Mouse (Mus musculus) heart, embryonic 13.5 days (tissue): ENCODE measurements around the gene Apoe. TPM values are rescaled to one million over a fixed set of nuclear protein-coding genes. Genes with fewer than 3 reads are reported as not detected.
A peak's percentile ranks its signal among the peaks of the same experiment; 100 is the strongest.

ENCODE experiments used
- ATAC-seq: fragments of 200-750 bp; cut with Nextera tagmentation; 2 replicates; pipeline ENCODE4 v1.8.0; 2017; ENCODE audit warnings: moderate TSS enrichment; ENCODE audit not compliant: insufficient number of reproducible peaks, low FRiP score, low TSS enrichment; ENCODE audit errors: extremely low read depth
- H3K27ac ChIP-seq: fragments of 300-500 bp; sonication (generic); replicated peaks from 2 replicates; pipeline ENCODE4 v1.5.1; 2015; ENCODE audit warnings: moderate library complexity, mild to moderate bottlenecking, inconsistent platforms
- H3K27me3 ChIP-seq: fragments of 300-500 bp; sonication (generic); replicated peaks from 2 replicates; pipeline ENCODE4 v1.6.1; 2015; ENCODE audit warnings: mild to moderate bottlenecking, inconsistent platforms
- H3K36me3 ChIP-seq: fragments of 300-500 bp; sonication (generic); 2 replicates; pipeline ENCODE4 v1.6.1; 2015; ENCODE audit warnings: mild to moderate bottlenecking, inconsistent platforms
- H3K4me1 ChIP-seq: fragments of 300-500 bp; sonication (generic); 2 replicates; pipeline ENCODE4 v1.6.1; 2015; ENCODE audit warnings: inconsistent platforms
- H3K4me2 ChIP-seq: fragments of 300-500 bp; sonication (generic); 2 replicates; pipeline ENCODE4 v1.6.1; 2015; ENCODE audit warnings: inconsistent platforms, mild to moderate bottlenecking, moderate library complexity
- H3K4me3 ChIP-seq: fragments of 300-500 bp; sonication (generic); 2 replicates; pipeline ENCODE4 v1.5.1; 2015; ENCODE audit warnings: moderate library complexity, mild to moderate bottlenecking, inconsistent platforms
- H3K9ac ChIP-seq: fragments of 300-500 bp; sonication (generic); 2 replicates; pipeline ENCODE4 v1.6.1; 2015; ENCODE audit warnings: inconsistent platforms, mild to moderate bottlenecking, moderate library complexity
- H3K9me3 ChIP-seq: fragments of 300-500 bp; sonication (generic); 2 replicates; pipeline ENCODE4 v1.6.1; 2016; ENCODE audit warnings: inconsistent platforms
- WGBS: fragments of 180-500 bp; shearing (Covaris S2); methylation state at CpG from one replicate; pipeline ENCODE4 v1.1.7; 2015; ENCODE audit warnings: mixed read lengths; 5-methylcytosine and 5-hydroxymethylcytosine counted together
- polyA plus RNA-seq: library from polyadenylated mRNA; unstranded; fragments of >200 nt; fragmentation: Nextera tagmentation; extraction: Ambion mirVana; gene quantifications from 2 replicates; pipeline ENCODE4 v1.2.1, GENCODE M21; 2015

Gene Apoe
- polyA plus RNA-seq, 1 experiment from 2014 or later: 480 TPM

- peak overlapping the region; percentile 68; the same call in 1 of the 2 replicates for H3K9ac ChIP-seq
- H3K27me3 ChIP-seq: no peaks in the 10 kb centered on the region
- WGBS: 49% methylated on average over 12 of the region's 12 CpGs
- ATAC-seq: no peak; the same call in 1 of the 2 replicates
- peak overlapping the region; percentile 69 for H3K27ac ChIP-seq
- H3K4me1 ChIP-seq: peaks cover 54% of the 10 kb centered on the region
- H3K9me3 ChIP-seq: no peaks in the 10 kb centered on the region
- no peak overlapping the region for H3K4me3 ChIP-seq
- H3K4me2 ChIP-seq: peak overlapping the region; percentile 35
- H3K36me3 ChIP-seq: peaks cover 59% of the 10 kb centered on the region
Measured at GRCm38 (mm10) chr7:19700299-19701068, 1.5 kb upstream of the Apoe start.

DNA sequence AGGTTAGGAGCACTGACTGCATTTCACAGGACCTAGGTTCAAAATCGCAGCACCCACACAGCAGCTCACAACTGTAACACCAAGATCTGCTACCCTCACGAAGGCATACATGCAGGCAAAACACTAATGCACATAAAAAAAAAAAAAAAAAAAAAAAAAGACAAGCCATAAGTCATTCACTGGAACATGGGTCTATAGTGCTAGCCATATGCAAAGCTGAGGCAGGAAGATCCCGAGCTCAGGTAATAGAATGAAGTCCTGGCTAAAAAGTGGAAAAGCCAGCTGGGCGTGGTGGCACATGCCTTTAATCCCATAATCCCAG, 800 bp upstream of the Apoe start:
- H3K9me3 ChIP-seq: no peaks in the 10 kb centered on the region
- WGBS: 72% methylated on average over 4 of the region's 4 CpGs
- H3K4me3 ChIP-seq: no peak overlapping the region
- no peaks in the 10 kb centered on the region for H3K27me3 ChIP-seq
- H3K27ac ChIP-seq: peak overlapping the region; percentile 69
- H3K9ac ChIP-seq: peak overlapping the region; percentile 80
- H3K36me3 ChIP-seq: peaks cover 52% of the 10 kb centered on the region
- 0 out of 2 replicates have a peak overlapping the region, but pooled peaks have one; percentile 75 for H3K4me2 ChIP-seq
- no peak for ATAC-seq
- peaks cover 59% of the 10 kb centered on the region for H3K4me1 ChIP-seq

GRCm38 (mm10) chr7:19697949-19698906, 760 bp downstream of the Apoe start:
- H3K4me2 ChIP-seq: peak overlapping the region; percentile 75
- peaks cover 36% of the 10 kb centered on the region for H3K36me3 ChIP-seq
- peak overlapping the region; percentile 80 for H3K9ac ChIP-seq
- peak overlapping the region; percentile 55 for H3K4me3 ChIP-seq
- ATAC-seq: no peak
- H3K27ac ChIP-seq: peak overlapping the region; percentile 69
- WGBS: 2% methylated on average over 28 of the region's 28 CpGs
- H3K4me1 ChIP-seq: peaks cover 71% of the 10 kb centered on the region
- H3K9me3 ChIP-seq: no peaks in the 10 kb centered on the region
- H3K27me3 ChIP-seq: no peaks in the 10 kb centered on the region

DNA sequence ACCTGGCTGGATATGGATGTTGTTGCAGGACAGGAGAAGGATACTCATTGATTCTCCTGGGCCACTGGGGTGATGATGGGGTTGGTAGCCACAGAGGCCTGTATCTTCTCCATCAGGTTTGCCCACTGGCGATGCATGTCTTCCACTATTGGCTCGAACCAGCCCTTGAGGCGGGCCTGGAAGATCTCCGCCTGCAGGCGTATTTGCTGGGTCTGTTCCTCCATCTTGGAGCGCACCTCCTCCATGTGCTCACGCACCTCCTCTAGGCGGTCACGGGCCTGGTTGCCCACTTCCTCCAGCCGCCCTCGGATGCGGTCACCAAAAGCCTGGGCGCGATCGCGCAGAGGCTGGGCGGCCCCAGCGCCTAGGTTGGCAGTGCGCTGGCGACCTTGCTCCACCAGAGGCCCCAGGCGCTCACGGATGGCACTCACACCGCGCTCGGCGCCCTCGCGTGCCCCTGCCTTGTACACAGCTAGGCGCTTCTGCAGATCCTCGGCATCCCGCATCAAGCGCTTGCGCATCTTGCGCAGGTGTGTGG, 2.6 kb downstream of the Apoe start:
- H3K4me3 ChIP-seq: peak overlapping the region; percentile 55; the same call in 1 of the 2 replicates
- H3K4me2 ChIP-seq: peak overlapping the region; percentile 75; the same call in 1 of the 2 replicates
- no peak overlapping the region for H3K9ac ChIP-seq
- no peaks in the 10 kb centered on the region for H3K27me3 ChIP-seq
- no peak for ATAC-seq
- peaks cover 84% of the 10 kb centered on the region for H3K4me1 ChIP-seq
- H3K36me3 ChIP-seq: peaks cover 18% of the 10 kb centered on the region
- 86% methylated on average over 34 of the region's 34 CpGs for WGBS
- peak overlapping the region; percentile 92 for H3K27ac ChIP-seq
- no peaks in the 10 kb centered on the region for H3K9me3 ChIP-seq

DNA sequence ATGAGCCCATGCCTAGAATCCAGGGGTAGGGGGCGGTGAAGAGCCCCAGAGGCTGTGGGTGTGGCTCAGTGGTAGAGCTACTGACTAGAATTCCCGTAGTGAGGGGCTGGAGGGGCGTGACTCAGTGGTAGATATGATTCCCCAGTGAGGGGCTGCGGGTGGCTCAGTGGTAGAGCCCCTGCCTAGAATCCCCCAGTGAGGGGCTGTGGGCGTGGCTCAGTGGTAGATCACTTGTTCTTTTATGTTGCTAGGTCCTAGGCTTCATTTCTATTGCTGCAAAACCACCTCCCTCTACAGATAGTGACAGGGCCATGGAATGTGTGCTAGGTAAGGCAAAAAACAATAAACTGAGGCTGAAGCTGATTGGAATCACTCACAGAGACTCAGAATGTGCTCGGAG, 3.1 kb downstream of the Apoe start:
- no peak for ATAC-seq
- Histone ChIP-seq H3K27me3 (no peaks in the 10 kb centered on the region), H3K27ac (peak overlapping the region; percentile 92), H3K9me3 (no peaks in the 10 kb centered on the region), H3K4me1 (peaks cover 81% of the 10 kb centered on the region), H3K4me3 (no peak overlapping the region), H3K9ac (no peak overlapping the region), H3K4me2 (no peak overlapping the region), H3K36me3 (peaks cover 17% of the 10 kb centered on the region)
- 68% methylated on average over 6 of the region's 6 CpGs for WGBS

DNA sequence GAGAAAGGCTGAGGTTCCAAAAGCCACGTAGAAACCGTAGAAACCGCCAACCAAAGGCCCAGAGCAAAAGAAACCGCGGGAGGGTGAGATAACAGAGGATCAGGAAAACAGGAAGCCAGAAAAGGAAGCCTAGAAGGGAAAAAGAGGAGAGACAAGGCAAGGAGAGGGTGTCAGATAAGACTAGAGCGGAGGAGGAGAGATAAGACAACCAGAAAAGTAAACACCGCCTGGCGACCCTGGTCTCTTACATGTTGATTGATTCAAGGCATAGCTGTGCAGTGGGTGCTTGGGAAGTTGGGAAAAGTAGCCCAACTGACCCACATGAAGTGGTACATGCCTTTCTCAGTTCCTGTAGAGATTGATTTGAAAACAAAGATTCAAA, 3.8 kb downstream of the Apoe start:
- Histone ChIP-seq H3K36me3 (peaks cover 17% of the 10 kb centered on the region), H3K4me3 (no peak overlapping the region), H3K27me3 (no peaks in the 10 kb centered on the region), H3K27ac (peak overlapping the region; percentile 92), H3K4me2 (peak overlapping the region; percentile 20; the same call in 1 of the 2 replicates), H3K9me3 (no peaks in the 10 kb centered on the region), H3K4me1 (peaks cover 74% of the 10 kb centered on the region), H3K9ac (peak overlapping the region; percentile 68; the same call in 1 of the 2 replicates)
- peak; percentile 32; the same call in 1 of the 2 replicates for ATAC-seq
- WGBS: 11% methylated on average over 8 of the region's 8 CpGs

GRCm38 (mm10) chr7:19694336-19695212, 4.4 kb downstream of the Apoe start:
- no peak overlapping the region for H3K4me3 ChIP-seq

DNA sequence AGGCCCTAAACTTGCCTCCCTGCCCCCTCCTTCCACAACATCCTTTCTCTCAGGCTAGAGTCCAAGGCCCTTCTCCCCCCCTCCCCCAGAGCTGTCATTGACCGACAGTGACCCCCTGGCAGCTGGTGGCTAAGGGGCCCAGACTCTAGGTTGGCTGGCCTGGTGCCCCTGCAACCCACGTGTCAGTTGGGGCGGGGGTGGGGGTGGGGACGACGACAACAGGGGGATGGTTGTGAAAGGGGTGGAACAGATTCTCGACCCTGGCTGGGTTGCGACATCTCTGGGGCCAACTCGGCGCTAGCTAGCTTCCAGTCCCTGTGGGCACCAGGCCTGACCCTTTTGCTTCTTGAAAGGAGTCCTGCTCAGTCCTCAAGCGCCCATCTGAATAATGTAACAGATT, 5.6 kb downstream of the Apoe start:
- H3K4me1 ChIP-seq: peaks cover 58% of the 10 kb centered on the region
- peaks cover 17% of the 10 kb centered on the region for H3K36me3 ChIP-seq
- H3K9ac ChIP-seq: 0 out of 2 replicates have a peak overlapping the region, but pooled peaks have one; percentile 42
- H3K4me2 ChIP-seq: peak overlapping the region; percentile 22
- 18% methylated on average over 10 of the region's 10 CpGs for WGBS
- H3K4me3 ChIP-seq: no peak overlapping the region
- no peaks in the 10 kb centered on the region for H3K9me3 ChIP-seq
- peak; percentile 19; the same call in 1 of the 2 replicates for ATAC-seq
- no peaks in the 10 kb centered on the region for H3K27me3 ChIP-seq
- peak overlapping the region; percentile 92 for H3K27ac ChIP-seq

More at GRCm38 (mm10) chr7:19694336-19695212, 4.4 kb downstream of the Apoe start:
- H3K27me3 ChIP-seq: no peaks in the 10 kb centered on the region
- H3K4me2 ChIP-seq: peak overlapping the region; percentile 20; the same call in 1 of the 2 replicates
- H3K27ac ChIP-seq: peak overlapping the region; percentile 92
- WGBS: 60% methylated on average over 10 of the region's 10 CpGs
- H3K4me1 ChIP-seq: peaks cover 69% of the 10 kb centered on the region
- H3K9ac ChIP-seq: peak overlapping the region; percentile 68; the same call in 1 of the 2 replicates
- no peak for ATAC-seq
- no peaks in the 10 kb centered on the region for H3K9me3 ChIP-seq
- H3K36me3 ChIP-seq: peaks cover 17% of the 10 kb centered on the region

- 0 out of 2 replicates have a peak within 1 kb of the TSS, but pooled peaks have one; percentile 9 for H3K4me3 ChIP-seq
- H3K4me2 ChIP-seq: peak within 1 kb of the TSS; percentile 25
- peaks cover 14% of the 10 kb centered on the region for H3K36me3 ChIP-seq
- H3K4me1 ChIP-seq: peaks cover 46% of the 10 kb centered on the region
- peak within 1 kb of the TSS; percentile 42; the same call in 1 of the 2 replicates for H3K9ac ChIP-seq
- 47% methylated on average over 28 of the region's 28 CpGs for WGBS
- H3K27me3 ChIP-seq: no peaks in the 10 kb centered on the region
- ATAC-seq: no peak
- H3K9me3 ChIP-seq: no peaks in the 10 kb centered on the region
- H3K27ac ChIP-seq: peak within 1 kb of the TSS; percentile 92
Measured at GRCm38 (mm10) chr7:19691873-19692865, 6.8 kb downstream of the Apoe start, which contains the start of gene Apoc1. Apoc1 (minus strand) TSS chr7:19692660.
